Mouse (Mus musculus): ENCODE data around the gene Mgat2. TPM values are rescaled to one million over a fixed set of nuclear protein-coding genes. Genes with fewer than 3 reads are reported as not detected.
"Not testable (repeated sequence)": the region's sequence is repeated elsewhere in the genome, so short reads cannot be mapped to it uniquely, and the experiment has no call there.

Mgat2 gene
- 56.9 TPM in 2 replicates for polyA plus RNA-seq (2016; fragmentation: Nextera tagmentation; extraction: Ambion mirVana)

DNA sequence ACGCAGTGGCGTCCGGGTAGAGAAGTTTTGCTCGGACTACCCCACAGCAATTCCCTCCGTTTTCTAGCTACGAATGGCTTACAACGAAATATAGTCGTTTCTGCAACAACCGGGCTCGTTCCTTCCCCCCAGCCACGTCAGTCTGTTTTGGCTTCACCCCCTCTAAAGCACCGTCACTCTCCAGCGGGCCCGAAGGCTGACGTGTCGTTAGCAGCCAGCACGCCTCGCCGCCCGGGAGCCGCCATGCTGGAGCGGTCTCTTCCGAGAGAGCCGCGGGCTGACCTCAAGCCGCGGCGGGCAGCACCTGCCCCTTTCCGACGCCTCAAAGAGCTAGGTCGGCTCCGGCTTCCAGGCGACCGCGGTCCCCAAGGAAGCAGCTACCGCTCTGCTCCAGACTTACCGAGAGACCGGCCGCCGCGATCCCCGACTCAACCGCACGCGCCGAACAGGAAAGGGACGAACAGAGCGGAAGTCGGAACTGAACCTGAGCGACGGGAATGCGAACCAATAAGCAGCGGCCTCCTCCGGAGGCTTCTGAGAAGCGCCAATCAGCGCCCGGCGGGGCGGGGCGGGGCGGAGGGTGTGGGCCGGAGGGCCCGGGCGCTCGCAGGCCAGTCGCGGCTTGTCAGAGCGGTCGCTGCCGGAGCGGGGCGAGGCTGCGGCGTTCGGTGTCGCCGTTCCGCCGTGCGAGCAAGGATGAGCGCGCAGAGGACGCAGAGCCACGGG is at the start of gene Mgat2, which contains the start of gene Rpl36al:
Mgat2 (plus strand) TSS at position 575 of the 726 bp plus-strand sequence.
Rpl36al (minus strand) TSS at position 501 of the 726 bp plus-strand sequence.
- peak; percentile 99 for ATAC-seq (ENCODE audit: insufficient number of reproducible peaks, insufficient read depth, low FRiP score, low TSS enrichment)
- Histone ChIP-seq H3K9me3 (no peaks in the 10 kb centered on the region), H3K27me3 (no peaks in the 10 kb centered on the region), H3K27ac (peak within 1 kb of the TSS; percentile 89), H3K4me3 (peak within 1 kb of the TSS; percentile 91), H3K4me1 (peaks cover 18% of the 10 kb centered on the region), H3K9ac (peak within 1 kb of the TSS; percentile 89), H3K4me2 (replicated peaks) (peak within 1 kb of the TSS; percentile 89), H3K36me3 (peaks cover 19% of the 10 kb centered on the region)
- under 1% methylated on average over 84 of the region's 84 CpGs for WGBS

DNA sequence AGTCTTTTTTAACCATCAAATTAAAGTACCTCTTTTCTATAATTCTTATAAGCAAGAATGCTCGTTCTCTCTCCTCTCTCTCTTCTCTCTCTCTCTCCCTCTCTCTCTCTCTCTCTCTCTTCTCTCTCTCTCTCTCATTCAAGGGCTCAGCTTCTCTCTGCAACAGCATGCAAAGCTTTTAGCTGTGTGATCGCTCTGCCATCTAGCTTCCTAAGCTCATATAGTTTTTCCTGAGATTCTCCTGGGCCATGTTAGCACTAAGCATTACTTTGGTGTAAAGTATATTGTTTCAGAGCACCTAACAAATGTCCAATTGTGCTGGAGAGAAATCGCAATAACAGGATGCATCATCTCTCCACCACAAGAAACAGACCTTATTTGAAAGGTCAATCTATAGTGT is 44.8 kb upstream of the Mgat2 start:
- H3K9me3 ChIP-seq, result no peaks in the 10 kb centered on the region
- H3K36me3 ChIP-seq, result no peaks in the 10 kb centered on the region
- no peak overlapping the region for H3K9ac ChIP-seq
- WGBS, result 83% methylated on average over 3 of the region's 3 CpGs
- no peaks in the 10 kb centered on the region for H3K4me1 ChIP-seq
- no peak overlapping the region for H3K4me3 ChIP-seq
- no peak overlapping the region for H3K27ac ChIP-seq
- ATAC-seq (ENCODE audit: insufficient number of reproducible peaks, insufficient read depth, low FRiP score, low TSS enrichment), result no peak
- H3K4me2 ChIP-seq (replicated peaks), result no peak overlapping the region
- H3K27me3 ChIP-seq, result no peaks in the 10 kb centered on the region

DNA sequence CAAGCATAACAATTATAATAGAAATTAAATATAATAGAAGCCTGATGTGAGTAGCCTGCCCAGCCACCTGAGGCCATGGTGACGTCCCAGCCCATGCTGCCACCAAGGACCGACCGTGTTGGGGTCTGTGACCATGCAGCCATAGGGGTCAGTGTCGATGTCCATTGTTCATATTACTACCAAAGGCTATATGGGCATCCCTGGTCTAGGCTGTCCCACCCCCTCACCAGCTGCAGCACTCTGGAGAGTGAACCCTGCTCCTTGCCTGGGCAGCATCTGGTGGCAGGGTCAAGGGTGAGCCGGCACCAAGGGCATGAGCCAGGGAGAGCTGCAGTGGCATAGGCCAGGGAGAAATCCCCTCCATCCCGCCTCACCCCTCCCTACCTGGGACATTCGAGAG is 44.1 kb upstream of the Mgat2 start:
- Histone ChIP-seq H3K27ac (no peak overlapping the region), H3K27me3 (no peaks in the 10 kb centered on the region), H3K36me3 (no peaks in the 10 kb centered on the region), H3K4me3 (no peak overlapping the region), H3K4me2 (replicated peaks) (no peak overlapping the region), H3K9ac (no peak overlapping the region), H3K9me3 (no peaks in the 10 kb centered on the region), H3K4me1 (no peaks in the 10 kb centered on the region)
- no peak for ATAC-seq (ENCODE audit: insufficient number of reproducible peaks, insufficient read depth, low FRiP score, low TSS enrichment)
- WGBS, result 81% methylated on average over 7 of the region's 7 CpGs

DNA sequence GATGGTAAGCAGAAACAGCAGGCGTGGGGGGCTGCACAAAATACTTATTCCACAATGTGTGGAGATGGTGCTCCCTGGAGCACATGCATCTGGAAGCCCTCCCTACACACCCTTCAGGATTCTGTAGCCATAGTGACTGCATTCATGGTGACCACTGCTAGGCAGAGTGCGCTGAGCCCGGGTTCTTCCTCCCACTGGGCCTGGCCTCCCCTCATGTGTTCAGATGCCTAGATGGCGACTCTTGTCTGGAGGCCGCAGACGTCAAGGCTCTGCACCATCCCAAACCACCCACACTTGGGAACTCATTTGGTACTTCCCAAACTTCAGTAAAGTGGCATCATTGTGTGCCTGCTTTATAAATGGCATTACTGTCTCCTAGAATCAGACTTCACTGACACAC is 40.5 kb upstream of the Mgat2 start:
- H3K4me1 ChIP-seq, result no peaks in the 10 kb centered on the region
- no peaks in the 10 kb centered on the region for H3K27me3 ChIP-seq
- H3K36me3 ChIP-seq, result no peaks in the 10 kb centered on the region
- no peaks in the 10 kb centered on the region for H3K9me3 ChIP-seq
- no peak overlapping the region for H3K4me2 ChIP-seq (replicated peaks)
- 71% methylated on average over 6 of the region's 6 CpGs for WGBS
- no peak for ATAC-seq (ENCODE audit: insufficient number of reproducible peaks, insufficient read depth, low FRiP score, low TSS enrichment)
- no peak overlapping the region for H3K27ac ChIP-seq
- H3K4me3 ChIP-seq, result no peak overlapping the region
- no peak overlapping the region for H3K9ac ChIP-seq

DNA sequence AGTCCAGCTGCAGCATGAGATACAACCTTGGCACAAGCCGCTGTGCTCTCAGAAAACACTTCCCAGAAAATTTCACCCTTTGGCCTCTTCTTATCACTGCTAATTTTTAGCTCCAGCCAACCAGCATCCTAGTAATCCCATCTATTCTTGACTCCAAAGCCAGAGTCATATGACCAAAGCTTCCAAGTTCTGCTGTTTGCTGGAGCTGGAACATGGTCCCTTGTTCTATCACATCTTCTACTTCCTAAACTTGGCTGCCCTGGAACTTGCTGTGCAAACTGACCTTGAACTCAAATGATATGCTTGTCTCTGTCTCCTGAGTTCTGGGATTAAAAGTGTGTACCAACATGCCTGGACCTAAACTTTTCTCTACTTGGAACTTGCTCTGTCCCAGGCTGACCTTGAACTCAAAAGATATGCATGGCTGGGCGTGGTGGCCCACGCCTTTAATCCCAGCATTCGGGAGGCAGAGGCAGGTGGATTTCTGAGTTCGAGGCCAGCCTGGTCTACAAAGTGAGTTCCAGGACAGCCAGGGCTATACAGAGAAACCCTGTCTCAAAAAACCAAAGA is 36.7 kb upstream of the Mgat2 start:
- Histone ChIP-seq H3K4me2 (replicated peaks) (no peak overlapping the region), H3K4me1 (no peaks in the 10 kb centered on the region), H3K27ac (no peak overlapping the region), H3K4me3 (no peak overlapping the region), H3K27me3 (no peaks in the 10 kb centered on the region), H3K9me3 (no peaks in the 10 kb centered on the region), H3K9ac (no peak overlapping the region), H3K36me3 (no peaks in the 10 kb centered on the region)
- WGBS, result 89% methylated on average over 5 of the region's 5 CpGs
- ATAC-seq (ENCODE audit: insufficient number of reproducible peaks, insufficient read depth, low FRiP score, low TSS enrichment), result no peak

DNA sequence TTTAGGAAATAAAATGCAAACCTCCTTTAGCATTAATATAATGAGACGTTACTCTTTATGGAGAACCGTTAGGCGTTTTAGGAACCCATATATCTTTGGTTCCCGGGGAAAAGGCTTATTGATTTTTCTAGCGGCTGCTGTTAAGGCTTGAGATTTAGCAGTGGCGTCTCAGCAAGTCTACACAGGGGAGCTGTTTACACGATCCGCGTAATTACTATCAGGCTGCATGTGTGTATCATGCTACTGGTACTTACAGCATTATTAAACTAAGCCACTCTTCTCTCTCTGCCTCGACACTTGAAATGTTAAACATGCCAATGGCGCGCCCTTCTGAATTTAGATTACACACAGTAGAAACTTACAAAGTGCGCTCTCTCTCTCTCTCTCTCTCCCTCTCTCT is 33.9 kb upstream of the Mgat2 start:
- no peak overlapping the region for H3K4me3 ChIP-seq
- H3K27ac ChIP-seq, result no peak overlapping the region
- H3K36me3 ChIP-seq, result no peaks in the 10 kb centered on the region
- H3K4me1 ChIP-seq, result no peaks in the 10 kb centered on the region
- no peak overlapping the region for H3K9ac ChIP-seq
- H3K27me3 ChIP-seq, result no peaks in the 10 kb centered on the region
- no peak for ATAC-seq (ENCODE audit: insufficient number of reproducible peaks, insufficient read depth, low FRiP score, low TSS enrichment)
- 82% methylated on average over 13 of the region's 13 CpGs for WGBS
- H3K4me2 ChIP-seq (replicated peaks), result no peak overlapping the region
- no peaks in the 10 kb centered on the region for H3K9me3 ChIP-seq

DNA sequence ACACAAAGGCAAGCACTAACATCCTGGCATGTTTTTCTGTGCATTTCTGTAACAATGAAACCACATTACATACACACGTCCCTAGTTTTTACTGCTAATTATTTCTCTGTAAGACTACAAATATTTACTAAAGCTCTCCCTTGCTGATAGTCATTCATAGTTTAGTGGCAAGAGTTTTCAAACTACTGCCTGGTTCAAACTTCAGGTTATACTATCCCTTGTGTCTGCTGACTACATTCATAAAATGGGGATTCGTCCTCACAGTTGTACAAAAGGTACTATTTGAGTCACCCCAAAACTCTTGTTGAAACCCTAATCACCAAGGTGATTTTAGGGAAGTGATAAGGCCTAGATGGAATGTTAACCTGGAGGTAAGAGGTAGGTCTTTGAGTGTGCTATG is 28.0 kb upstream of the Mgat2 start:
- Histone ChIP-seq H3K9ac (no peak overlapping the region), H3K36me3 (peaks cover 20% of the 10 kb centered on the region), H3K27me3 (no peaks in the 10 kb centered on the region), H3K4me1 (peaks cover 4% of the 10 kb centered on the region), H3K27ac (no peak overlapping the region), H3K9me3 (no peaks in the 10 kb centered on the region), H3K4me3 (no peak overlapping the region), H3K4me2 (replicated peaks) (no peak overlapping the region)
- WGBS, result 86% methylated on average over 2 of the region's 2 CpGs
- no peak for ATAC-seq (ENCODE audit: insufficient number of reproducible peaks, insufficient read depth, low FRiP score, low TSS enrichment)

DNA sequence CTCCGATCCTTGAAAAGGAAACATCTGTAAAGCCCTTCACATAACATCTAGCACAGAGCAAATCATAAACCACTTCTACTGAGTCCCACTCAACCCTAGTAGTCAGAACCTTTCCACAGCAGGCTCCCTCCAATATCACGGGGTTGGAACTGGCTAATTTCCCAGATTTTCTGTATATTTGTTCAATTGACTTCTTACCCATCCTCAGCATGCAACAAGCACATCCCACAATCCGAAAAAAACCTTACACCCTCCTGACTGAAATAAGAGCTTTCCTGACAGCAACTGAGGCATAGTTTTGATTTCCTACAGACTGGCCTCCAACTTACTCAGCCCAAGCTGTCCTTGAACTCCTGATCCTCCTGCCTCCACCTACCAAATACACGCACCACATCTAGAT is 27.5 kb upstream of the Mgat2 start:
- Histone ChIP-seq H3K36me3 (peaks cover 20% of the 10 kb centered on the region), H3K9me3 (no peaks in the 10 kb centered on the region), H3K27me3 (no peaks in the 10 kb centered on the region), H3K4me1 (peaks cover 4% of the 10 kb centered on the region), H3K27ac (no peak overlapping the region), H3K9ac (no peak overlapping the region), H3K4me2 (replicated peaks) (no peak overlapping the region), H3K4me3 (no peak overlapping the region)
- no peak for ATAC-seq (ENCODE audit: insufficient number of reproducible peaks, insufficient read depth, low FRiP score, low TSS enrichment)
- WGBS, result 86% methylated on average over 4 of the region's 4 CpGs

DNA sequence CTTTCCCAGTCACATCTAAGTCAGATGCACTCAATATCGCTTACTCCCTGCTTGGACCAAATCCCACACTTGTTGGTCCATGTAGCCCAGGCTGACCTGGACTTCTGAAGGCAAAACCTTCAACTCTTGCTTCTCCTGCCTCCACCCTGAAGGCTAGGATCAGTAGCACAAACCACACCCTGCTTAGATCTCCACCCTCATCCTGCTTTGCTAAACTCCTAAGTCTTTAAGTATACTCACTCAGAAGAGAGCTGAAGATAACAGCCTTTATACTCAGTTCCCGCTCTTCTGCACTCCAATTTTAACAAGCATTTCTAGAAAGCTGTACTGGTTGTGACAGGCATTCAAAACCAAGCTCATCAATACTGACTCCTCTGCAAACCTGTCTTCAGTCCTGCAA is 26.9 kb upstream of the Mgat2 start:
- Histone ChIP-seq H3K27ac (no peak overlapping the region), H3K36me3 (peaks cover 20% of the 10 kb centered on the region), H3K9me3 (no peaks in the 10 kb centered on the region), H3K4me2 (replicated peaks) (no peak overlapping the region), H3K9ac (no peak overlapping the region), H3K4me3 (no peak overlapping the region), H3K4me1 (peaks cover 4% of the 10 kb centered on the region), H3K27me3 (no peaks in the 10 kb centered on the region)
- WGBS, result 97% methylated on average over 2 of the region's 2 CpGs
- ATAC-seq (ENCODE audit: insufficient number of reproducible peaks, insufficient read depth, low FRiP score, low TSS enrichment), result no peak

DNA sequence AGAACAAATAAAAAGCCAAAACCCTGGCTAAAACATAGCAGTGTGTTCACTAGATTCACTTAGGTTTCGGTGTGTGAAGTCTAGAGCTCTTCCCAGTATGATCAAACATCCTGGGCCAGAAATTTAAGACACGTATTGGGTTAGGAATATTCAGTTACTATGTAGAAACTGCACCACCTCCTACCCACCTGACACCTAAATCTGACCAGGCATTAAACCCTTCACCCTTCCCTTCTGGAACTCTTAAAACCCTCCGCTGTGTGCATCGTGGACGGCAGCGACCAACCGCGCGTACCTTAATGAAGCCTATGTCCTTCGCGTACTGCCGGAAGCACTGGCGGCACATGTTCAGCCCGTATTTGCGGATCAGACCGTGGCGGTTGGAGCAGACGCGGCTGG is 25.6 kb upstream of the Mgat2 start:
- Histone ChIP-seq H3K9me3 (no peaks in the 10 kb centered on the region), H3K36me3 (peaks cover 20% of the 10 kb centered on the region), H3K4me1 (peaks cover 4% of the 10 kb centered on the region), H3K9ac (peak overlapping the region; percentile 91), H3K4me2 (replicated peaks) (peak overlapping the region; percentile 71), H3K4me3 (peak overlapping the region; percentile 75), H3K27me3 (no peaks in the 10 kb centered on the region), H3K27ac (peak overlapping the region; percentile 93)
- 1% methylated on average over 19 of the region's 19 CpGs for WGBS
- ATAC-seq (ENCODE audit: insufficient number of reproducible peaks, insufficient read depth, low FRiP score, low TSS enrichment), result no peak

DNA sequence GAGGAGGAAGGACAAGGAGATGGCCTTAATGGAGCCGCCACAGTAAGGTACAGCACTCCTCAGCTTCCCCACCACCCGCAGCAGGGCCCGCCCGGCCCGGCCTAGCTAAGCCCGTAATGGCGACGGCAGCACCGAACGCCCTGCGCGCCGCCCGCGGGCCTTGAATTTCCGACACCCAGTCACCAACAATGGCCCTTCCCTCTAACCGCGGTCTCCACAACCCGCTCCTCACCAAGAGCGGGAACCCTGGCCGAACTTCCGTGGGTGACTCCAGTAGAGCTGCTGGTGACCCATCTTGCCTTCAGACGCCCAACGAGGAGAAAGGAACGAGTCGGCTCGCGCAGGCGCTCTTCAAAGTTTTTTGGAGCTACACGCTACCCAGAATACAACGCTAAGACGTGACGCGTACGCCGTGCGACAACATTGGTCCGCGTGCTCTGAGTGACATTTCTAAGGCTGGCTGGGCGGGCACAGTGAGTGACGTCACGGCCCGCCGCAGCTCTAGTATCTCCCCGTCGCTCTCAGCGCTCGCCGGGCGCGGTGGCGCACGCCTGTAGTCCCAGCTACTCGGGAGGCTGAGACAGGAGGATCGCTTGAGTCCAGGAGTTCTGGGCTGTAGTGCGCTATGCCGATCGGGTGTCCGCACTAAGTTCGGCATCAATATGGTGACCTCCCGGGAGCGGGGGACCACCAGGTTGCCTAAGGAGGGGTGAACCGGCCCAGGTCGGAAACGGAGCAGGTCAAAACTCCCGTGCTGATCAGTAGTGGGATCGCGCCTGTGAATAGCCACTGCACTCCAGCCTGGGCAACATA is 25.0 kb upstream of the Mgat2 start, which contains the start of gene Rps29:
Rps29 (minus strand) TSS at position 422 of the 813 bp plus-strand sequence.
- not testable (repeated sequence) for H3K27me3 ChIP-seq, H3K4me1 ChIP-seq, H3K9me3 ChIP-seq
- H3K27ac ChIP-seq, result peak within 1 kb of the TSS; percentile 93
- peak; percentile 99 for ATAC-seq (ENCODE audit: insufficient number of reproducible peaks, insufficient read depth, low FRiP score, low TSS enrichment)
- peak within 1 kb of the TSS; percentile 75 for H3K4me3 ChIP-seq
- peaks cover 20% of the 10 kb centered on the region for H3K36me3 ChIP-seq
- WGBS, result under 1% methylated on average over 60 of the region's 68 CpGs
- peak within 1 kb of the TSS; percentile 71 for H3K4me2 ChIP-seq (replicated peaks)
- peak within 1 kb of the TSS; percentile 91 for H3K9ac ChIP-seq

DNA sequence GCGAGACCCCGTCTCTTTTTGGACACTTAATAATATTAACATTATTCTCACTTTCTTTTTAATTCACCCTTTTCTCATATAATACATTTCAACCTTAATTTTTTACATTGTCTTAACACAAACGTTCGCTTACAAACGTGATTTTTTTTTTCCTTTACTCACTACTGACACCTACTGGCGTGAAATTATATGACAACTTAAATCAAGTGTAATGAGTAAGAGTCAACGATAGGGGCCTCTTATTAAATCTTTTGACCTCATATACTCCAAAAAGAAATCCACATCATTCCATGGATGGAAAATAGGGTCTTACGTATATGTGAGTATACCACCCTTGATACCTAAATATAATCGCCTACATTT is 24.4 kb upstream of the Mgat2 start:
- Histone ChIP-seq H3K36me3 (peaks cover 20% of the 10 kb centered on the region), H3K4me2 (replicated peaks) (no peak overlapping the region), H3K4me1 (peaks cover 4% of the 10 kb centered on the region), H3K27me3 (no peaks in the 10 kb centered on the region), H3K9me3 (no peaks in the 10 kb centered on the region), H3K4me3 (no peak overlapping the region), H3K27ac (no peak overlapping the region), H3K9ac (no peak overlapping the region)
- ATAC-seq (ENCODE audit: insufficient number of reproducible peaks, insufficient read depth, low FRiP score, low TSS enrichment), result no peak
- WGBS, result 5% methylated on average over 9 of the region's 9 CpGs

Measured in embryonic facial prominence, embryonic 12.5 days (tissue).